Mouse (Mus musculus) CD8-positive naive resting alpha-beta T cell, adult 2 months (primary cell): ENCODE data around the gene Gbx2.

Experiments
- DNase-seq, 2 experiments: peaks; one replicate each; pipeline ENCODE4 v3.0.0; 2022; ENCODE audit warnings: low read depth in 2 of 2, low spot score in 2 of 2

The Gbx2 gene

GRCm38 (mm10) chr1:89935493-89936348 lies 4.7 kb upstream of the Gbx2 start:
- no peak for DNase-seq

DNA sequence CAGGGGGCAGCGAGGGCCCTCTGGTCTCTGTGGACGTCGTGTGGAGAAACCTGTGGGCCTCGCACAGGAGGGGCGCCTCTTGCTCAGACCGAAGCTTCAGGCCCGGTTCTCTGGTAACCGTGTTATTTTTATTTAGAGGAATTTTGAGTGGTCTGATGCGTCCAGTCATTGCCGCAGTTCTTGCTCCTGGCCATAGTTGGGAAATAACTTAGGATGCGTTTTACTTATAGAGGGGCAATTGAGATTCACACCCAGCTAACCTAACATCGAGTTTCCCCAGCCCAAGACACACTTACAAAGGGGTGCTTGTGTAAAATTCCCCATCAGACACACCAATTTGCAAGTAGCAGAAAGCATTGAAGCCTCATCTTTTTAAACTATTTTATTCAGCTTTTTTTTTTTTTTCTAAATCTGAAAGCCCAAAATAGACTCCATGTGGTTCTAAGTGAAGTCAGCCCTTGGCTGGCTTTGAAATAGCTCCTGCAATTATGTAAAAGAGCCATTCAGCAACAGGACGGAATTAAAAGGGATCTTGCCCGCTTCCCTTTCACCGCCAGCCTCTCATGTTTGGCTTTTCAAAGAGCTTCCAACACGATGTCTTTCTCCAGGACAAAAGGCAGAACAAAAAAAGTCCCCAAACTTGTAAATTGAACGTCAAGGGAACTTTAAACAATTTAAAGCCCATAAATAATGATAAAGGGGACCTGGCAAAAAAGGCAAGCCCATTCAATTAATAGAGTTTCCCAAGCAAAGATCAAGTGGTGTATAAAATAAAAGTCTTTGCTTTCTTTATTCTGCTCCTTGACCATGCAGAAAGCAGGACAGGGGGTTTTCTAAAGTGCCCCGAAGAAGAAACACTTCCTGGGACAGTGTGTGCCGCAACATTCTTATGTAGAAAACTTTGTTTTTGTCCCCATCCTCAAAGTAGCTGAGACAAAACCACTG lies 3.6 kb upstream of the Gbx2 start:
- no peak for DNase-seq

DNA sequence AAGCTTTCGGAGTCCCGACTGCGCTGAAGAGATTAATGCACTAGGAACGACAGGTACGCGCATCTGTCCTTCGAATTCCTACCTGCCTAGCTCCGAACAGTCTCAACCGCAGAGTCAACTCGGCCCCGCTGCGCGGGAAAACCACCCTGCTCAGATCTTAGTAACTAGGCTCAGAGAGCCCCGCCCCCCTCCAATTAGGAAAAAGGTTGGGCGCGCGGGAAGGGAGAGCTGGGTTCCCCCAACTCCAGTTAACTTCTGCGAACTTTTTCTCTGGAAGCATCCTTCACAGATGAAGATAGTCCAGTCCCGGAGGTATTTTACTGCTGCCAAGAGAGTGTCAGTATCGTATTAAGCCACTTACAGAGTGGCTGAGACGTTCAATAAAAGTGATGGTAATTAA lies 2.8 kb upstream of the Gbx2 start:
- no peak for DNase-seq

DNA sequence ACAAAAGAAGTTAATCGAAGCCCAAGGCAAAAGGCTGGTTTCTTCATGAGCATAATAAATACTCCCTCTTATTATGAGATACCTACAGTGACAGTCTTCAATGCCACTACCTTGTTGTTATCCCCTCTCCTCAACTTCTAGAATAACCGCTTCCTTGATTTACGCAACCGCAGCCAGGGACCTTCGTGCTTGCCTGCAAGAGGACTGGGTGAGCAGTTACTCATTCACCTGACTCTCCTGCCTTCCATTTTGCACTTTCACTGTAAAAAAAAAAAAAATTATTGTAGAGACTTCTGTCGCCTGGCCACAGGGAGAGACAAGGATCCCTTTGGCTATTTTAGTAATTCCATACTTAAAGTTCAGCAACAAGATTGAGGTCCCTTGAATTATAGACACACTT lies 2.0 kb upstream of the Gbx2 start:
- DNase-seq, result no peak

- DNase-seq, result no peak
Measured at GRCm38 (mm10) chr1:89932616-89933015, 1.6 kb upstream of the Gbx2 start.

DNA sequence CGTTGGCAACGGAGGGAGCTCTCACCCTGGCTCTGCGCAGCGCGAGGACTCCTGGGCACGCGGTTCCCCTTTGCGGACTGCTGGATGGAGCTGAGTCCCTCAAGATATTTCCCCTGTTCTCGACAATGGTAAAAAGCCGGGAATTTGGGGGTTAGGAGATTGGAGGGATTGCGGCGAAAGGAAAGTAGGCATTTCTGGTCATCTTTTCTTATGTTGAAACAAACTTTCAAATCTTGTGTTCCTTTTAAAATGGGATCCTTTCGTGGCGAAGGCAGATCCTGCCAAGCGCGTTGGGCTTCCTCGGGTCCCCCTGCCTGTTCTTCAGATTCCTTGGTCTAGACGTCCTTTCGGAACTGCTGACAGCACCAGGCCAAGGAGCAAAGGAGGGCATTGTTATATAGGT lies 1.0 kb upstream of the Gbx2 start:
- no peak for DNase-seq

- DNase-seq, result no peak
Measured at GRCm38 (mm10) chr1:89930551-89930950, 428 bp downstream of the Gbx2 start.

- no peak for DNase-seq
Measured at GRCm38 (mm10) chr1:89929721-89930505, 1.1 kb downstream of the Gbx2 start.

- no peak for DNase-seq
Measured at GRCm38 (mm10) chr1:89929181-89929580, 1.8 kb downstream of the Gbx2 start.

- DNase-seq, result no peak
Measured at GRCm38 (mm10) chr1:89928676-89929075, 2.3 kb downstream of the Gbx2 start.

DNA sequence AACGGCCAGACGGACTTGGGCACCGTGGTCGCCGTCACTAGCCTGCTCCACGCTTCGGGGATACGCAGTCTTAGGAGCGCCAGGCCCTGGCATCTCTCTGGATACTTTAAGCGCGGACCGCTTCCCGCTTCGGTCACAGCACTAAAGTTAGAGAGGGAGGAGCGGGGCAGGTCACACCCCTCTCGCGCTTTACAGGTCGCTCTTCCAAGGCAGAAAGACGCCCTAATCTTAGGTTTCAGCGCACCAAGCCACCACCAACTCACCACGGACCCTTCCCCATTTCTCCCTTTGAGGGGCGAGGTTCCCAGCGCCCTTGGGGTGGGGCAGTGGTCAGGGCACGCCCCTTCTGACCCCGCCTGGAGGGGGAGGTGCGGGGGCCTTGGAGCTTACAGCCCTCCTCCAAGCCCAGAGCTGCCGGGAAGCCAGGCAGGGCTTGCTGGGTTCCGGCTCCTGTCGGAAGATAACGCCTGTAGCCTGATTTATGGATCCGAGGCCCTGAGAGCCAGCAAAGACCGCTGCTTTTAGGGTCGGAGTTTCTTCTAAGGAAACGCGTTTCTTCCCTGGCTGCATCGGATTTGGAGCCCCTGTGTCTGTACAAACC lies 3.8 kb downstream of the Gbx2 start:
- DNase-seq, result no peak

DNA sequence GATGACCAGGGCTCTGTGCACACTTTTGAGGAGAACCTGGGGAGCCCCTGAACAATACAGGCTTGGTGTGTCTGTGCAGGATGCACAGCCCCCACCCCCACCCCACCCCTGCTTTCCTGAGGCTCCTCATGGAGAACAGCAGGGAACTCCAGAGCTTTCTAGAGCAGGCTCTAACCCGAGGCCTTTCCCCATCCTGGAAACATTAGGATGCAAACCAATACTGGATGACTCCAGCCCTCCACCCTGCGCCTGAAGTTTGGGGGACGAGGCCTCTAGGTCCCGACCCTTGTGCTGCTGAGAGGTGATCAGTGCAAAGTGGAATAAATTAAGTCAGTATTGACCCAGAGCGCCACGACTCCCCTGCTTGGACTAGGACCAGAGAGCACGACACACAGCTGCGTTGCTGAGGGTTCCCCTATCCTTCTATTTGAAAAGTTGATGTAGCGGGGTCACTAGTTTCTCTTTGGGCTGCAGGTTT lies 4.4 kb downstream of the Gbx2 start:
- no peak for DNase-seq

DNA sequence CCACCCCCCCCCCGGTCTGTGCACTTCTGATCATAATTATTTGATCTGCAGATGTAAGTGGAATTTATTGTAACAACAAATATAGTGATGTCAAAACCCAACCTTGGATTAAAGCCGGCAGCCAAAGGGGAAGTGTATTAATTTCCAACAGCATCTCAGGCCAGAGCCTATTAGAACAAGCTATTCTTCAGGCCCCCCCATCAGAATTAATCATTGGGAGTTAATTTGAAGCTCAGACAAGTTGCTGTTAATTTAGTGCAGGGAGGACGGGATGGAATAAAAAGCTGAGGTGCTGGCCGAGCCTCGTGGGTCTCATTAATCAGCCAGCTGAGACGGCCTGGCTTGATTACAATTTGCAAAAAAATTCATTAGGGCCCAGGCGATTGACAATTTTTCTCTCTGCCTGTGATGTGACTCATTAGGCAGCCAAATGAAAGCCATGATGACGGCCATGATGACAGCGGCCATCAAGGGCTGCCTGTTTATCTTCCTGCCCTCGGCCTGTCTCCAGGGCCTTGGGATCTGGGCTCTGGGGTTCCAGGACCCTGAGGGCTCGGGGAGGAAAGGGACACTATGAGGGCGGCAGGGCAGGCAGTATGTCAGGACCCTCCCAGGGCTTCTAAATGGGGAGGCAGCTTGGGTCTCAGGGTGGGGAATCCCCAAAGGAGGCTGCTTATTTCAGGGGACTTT lies 5.3 kb downstream of the Gbx2 start:
- DNase-seq, result no peak

DNA sequence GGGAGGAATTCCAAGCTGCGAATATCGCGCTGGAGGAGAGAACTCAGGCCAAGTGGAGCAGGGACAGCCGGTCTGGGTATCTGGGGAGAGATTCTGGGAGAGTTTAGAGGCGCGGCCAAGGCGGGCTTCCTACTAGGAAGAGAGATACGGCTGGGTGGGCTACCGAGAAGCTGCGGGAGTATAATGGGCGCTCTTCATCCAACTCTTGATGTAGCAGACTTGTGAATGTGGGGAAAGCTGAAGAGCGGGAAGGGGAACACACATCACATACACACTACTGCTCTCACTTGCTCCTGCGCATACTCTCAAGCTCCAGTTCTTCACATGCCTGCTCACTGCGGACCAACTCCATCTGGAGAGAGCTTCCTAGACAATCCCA lies 7.3 kb downstream of the Gbx2 start:
- DNase-seq, result no peak

GRCm38 (mm10) chr1:89922883-89923641 lies 7.9 kb downstream of the Gbx2 start:
- no peak for DNase-seq

GRCm38 (mm10) chr1:89922282-89922681 lies 8.7 kb downstream of the Gbx2 start:
- DNase-seq, result no peak

DNA sequence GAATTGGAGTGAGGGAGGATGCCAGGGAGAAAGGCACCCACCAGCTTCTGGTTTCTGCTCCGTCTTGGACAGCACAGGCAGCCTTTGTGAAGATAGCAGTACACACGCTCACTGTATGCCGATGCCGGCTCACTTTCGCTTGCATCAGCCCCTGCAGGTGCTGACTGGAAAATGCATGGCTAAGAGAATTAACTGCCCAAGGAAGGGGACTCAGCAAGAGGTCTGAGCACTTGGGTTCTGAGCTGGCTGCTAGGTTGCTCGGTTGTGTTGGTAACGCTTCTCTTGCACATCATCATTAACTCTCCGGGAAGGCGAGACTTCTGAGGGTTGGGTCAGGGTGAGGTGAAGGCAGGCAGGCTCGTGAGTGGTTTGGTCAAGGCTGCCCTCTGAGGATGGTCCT lies 9.2 kb downstream of the Gbx2 start:
- no peak for DNase-seq

GRCm38 (mm10) chr1:89919206-89919605 lies 11.8 kb downstream of the Gbx2 start:
- no peak for DNase-seq

DNA sequence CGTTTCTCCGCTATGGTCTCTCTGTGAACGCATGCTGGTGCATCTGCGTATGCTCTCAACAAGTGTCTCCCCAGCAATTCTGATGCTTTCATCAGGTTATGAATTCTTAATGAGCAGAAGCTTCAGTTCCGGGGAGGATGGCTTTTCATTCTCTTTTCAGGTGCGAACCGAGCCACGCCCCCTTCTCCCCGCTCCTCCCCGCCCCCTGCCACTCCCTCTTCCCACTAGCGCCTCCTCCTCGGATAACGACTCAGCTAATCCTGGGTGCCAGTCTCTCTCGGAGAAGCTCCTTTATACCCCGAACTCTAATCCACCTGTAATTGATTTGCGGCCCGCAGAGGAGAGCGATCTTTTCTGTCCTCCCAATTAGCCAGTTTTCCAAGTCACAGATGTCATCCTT lies 12.9 kb downstream of the Gbx2 start:
- no peak for DNase-seq

DNA sequence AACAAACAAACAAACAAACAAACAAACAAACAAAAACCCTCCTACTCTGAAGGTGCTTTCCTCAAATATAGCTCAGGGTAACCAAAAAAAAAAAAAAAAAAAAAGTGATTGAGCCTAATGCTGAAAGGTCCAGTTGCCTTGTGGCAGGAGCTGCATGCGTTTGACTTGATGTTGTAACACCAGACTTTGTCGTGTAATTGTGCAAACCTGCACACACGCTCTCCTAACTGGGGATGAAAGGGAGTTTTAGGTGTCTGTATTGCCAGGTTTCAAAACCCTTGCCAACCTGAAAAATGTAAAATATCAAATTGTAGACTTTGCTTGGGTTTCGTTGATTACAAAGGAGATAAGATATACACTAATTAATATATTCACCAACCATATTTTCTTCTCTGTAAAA lies 17.4 kb downstream of the Gbx2 start:
- no peak for DNase-seq
